ENCODE assay signal across 9 mouse cellular contexts in genomic region chr16:20476857-20477256, GRCm38 (mm10). TPM values are rescaled to one million over a fixed set of nuclear protein-coding genes. Genes with fewer than 3 reads are reported as not detected.
DNase-seq lines count a peak whose midpoint lies in the region; ATAC-seq and TF ChIP-seq lines count a peak whose summit lies in the region.
"Had no signal": no experiment of that assay in that cellular context is flagged by ENCODE, and none has a peak within 500 bp of the region (broad histone marks: within the 10 kb centered on the region; RNA-seq: fewer than 3 reads in every experiment).

No protein-coding gene starts in this region.

- intact Hi-C loops in gastrocnemius, adult 2 months (cut with DNase I), result no loop called here

- DNase-seq in 3T3-L1 (ENCODE audit: low read depth, low spot score) (peak; percentile 59), NIH3T3 (ENCODE audit: low read depth) (peak; percentile 79)
- peak; percentile 78 for DNase-seq in limb, embryonic 14.5 days (ENCODE audit: low spot score)
- DNase-seq in hindbrain, postnatal 0 days (ENCODE audit: low spot score), result no peak
- DNase-seq in gastrocnemius, adult 2 months, result no peak
- DNase-seq in cerebellum, adult 18-20 months, result no peak
- DNase-seq: thymus, postnatal 14 days had no signal

- no peak for TF ChIP-seq CTCF in hindbrain, postnatal 0 days (IDR thresholded peaks at IDR 0.05; ENCODE audit: low read depth)
- TF ChIP-seq CTCF in gastrocnemius, adult 2 months (IDR thresholded peaks at IDR 0.05), result no peak

- H3K4me2 ChIP-seq in heart, embryonic 13.5 days, result peak overlapping the region; percentile 41
- H3K4me2 ChIP-seq in limb, embryonic 14.5 days (replicated peaks; ENCODE audit: low read depth, low read length, severe bottlenecking), result no peak overlapping the region
- H3K4me2 ChIP-seq in hindbrain, postnatal 0 days (ENCODE audit: low read depth, low read length), result no peak overlapping the region

- H3K4me3 ChIP-seq in heart, embryonic 13.5 days, result no peak overlapping the region
- H3K4me3 ChIP-seq in limb, embryonic 14.5 days (replicated peaks; ENCODE audit: low read length), result no peak overlapping the region
- no peak overlapping the region for H3K4me3 ChIP-seq in hindbrain, postnatal 0 days (ENCODE audit: low read length)
- H3K4me3 ChIP-seq in gastrocnemius, adult 2 months, result no peak overlapping the region

- 13% methylated on average over 1 of the region's 1 CpGs for WGBS in heart, embryonic 13.5 days
- 23% methylated on average over 1 of the region's 1 CpGs for WGBS in limb, embryonic 14.5 days
- 41% methylated on average over 1 of the region's 1 CpGs for WGBS in hindbrain, postnatal 0 days

- peak overlapping the region; percentile 96 for H3K27ac ChIP-seq in heart, embryonic 13.5 days (replicated peaks)
- H3K27ac ChIP-seq in limb, embryonic 14.5 days (replicated peaks; ENCODE audit: low read depth, low read length), result peak overlapping the region; percentile 62
- no peak overlapping the region for H3K27ac ChIP-seq in hindbrain, postnatal 0 days
- H3K27ac ChIP-seq in gastrocnemius, adult 2 months, result no peak overlapping the region

- H3K9ac ChIP-seq in heart, embryonic 13.5 days, result peak overlapping the region; percentile 19
- no peak overlapping the region for H3K9ac ChIP-seq in limb, embryonic 14.5 days (ENCODE audit: low read depth, low read length, severe bottlenecking)
- no peak overlapping the region for H3K9ac ChIP-seq in hindbrain, postnatal 0 days (replicated peaks; ENCODE audit: low read length)

- ATAC-seq in heart, embryonic 13.5 days (ENCODE audit: extremely low read depth, insufficient number of reproducible peaks, low FRiP score, low TSS enrichment), result peak; percentile 81
- peak; percentile 66 for ATAC-seq in limb, embryonic 14.5 days (ENCODE audit: low FRiP score, low read depth)
- ATAC-seq in hindbrain, postnatal 0 days, result no peak
- no peak for ATAC-seq in activated CD4-positive, CD25-positive, alpha-beta regulatory T cell, adult 4 months

- no peaks in the 10 kb centered on the region; the same call in 1 of the 2 replicates for H3K9me3 ChIP-seq in heart, embryonic 13.5 days
- H3K9me3 ChIP-seq in limb, embryonic 14.5 days (ENCODE audit: control insufficient read depth, low read length), result no peaks in the 10 kb centered on the region
- H3K9me3 ChIP-seq in hindbrain, postnatal 0 days (ENCODE audit: low read length), result no peaks in the 10 kb centered on the region

- peaks cover 29% of the 10 kb centered on the region for H3K4me1 ChIP-seq in heart, embryonic 13.5 days
- peaks cover 3% of the 10 kb centered on the region; the same call in 1 of the 2 replicates for H3K4me1 ChIP-seq in limb, embryonic 14.5 days (ENCODE audit: control insufficient read depth, insufficient read depth, low read length)
- H3K4me1 ChIP-seq in hindbrain, postnatal 0 days (ENCODE audit: insufficient read depth, low read length), result no peaks in the 10 kb centered on the region

- no peaks in the 10 kb centered on the region for H3K27me3 ChIP-seq in heart, embryonic 13.5 days (replicated peaks)
- no peaks in the 10 kb centered on the region for H3K27me3 ChIP-seq in limb, embryonic 14.5 days (ENCODE audit: control insufficient read depth, insufficient read depth, low read length)
- no peaks in the 10 kb centered on the region for H3K27me3 ChIP-seq in hindbrain, postnatal 0 days (ENCODE audit: insufficient read depth, low read length)

- H3K36me3 ChIP-seq in heart, embryonic 13.5 days, result no peaks in the 10 kb centered on the region
- no peaks in the 10 kb centered on the region for H3K36me3 ChIP-seq in limb, embryonic 14.5 days (ENCODE audit: control insufficient read depth, insufficient read depth, low read length)
- H3K36me3 ChIP-seq in hindbrain, postnatal 0 days (ENCODE audit: insufficient read depth, low read length), result no peaks in the 10 kb centered on the region

- TF ChIP-seq POLR2A in limb, embryonic 14.5 days (IDR thresholded peaks at IDR 0.05; ENCODE audit: borderline replicate concordance, extremely low read depth, insufficient read depth, insufficient read length), result no peak

RNA-seq across cellular contexts. Expression of gene Eif2b5, which starts 21.8 kb away (rescaled TPM):
- polyA plus RNA-seq in heart, embryonic 13.5 days (2015; fragmentation: Nextera tagmentation; extraction: Ambion mirVana), result 78.8 and 81.5 TPM in 2 replicates
- polyA plus RNA-seq in limb, embryonic 14.5 days (2012; rRNA removed), result 44.8 and 45.1 TPM in 2 replicates
- 90.6 and 95.2 TPM in 2 replicates for polyA plus RNA-seq in limb, embryonic 14.5 days (2014; fragmentation: Nextera tagmentation; extraction: Ambion mirVana)
- 102 and 109 TPM in 2 replicates for total RNA-seq in hindbrain, postnatal 0 days (2014; rRNA removed)
- 80.9 and 81.4 TPM in 2 replicates for polyA plus RNA-seq in hindbrain, postnatal 0 days (2015; fragmentation: Nextera tagmentation; extraction: Ambion mirVana)
- 10 to 100 TPM; 55.7 to 62.8 TPM for total RNA-seq in gastrocnemius, adult 2 months (2021)
- polyA plus RNA-seq in activated CD4-positive, CD25-positive, alpha-beta regulatory T cell, adult 4 months (2017; shearing (Covaris generic)), result 10 to 100 TPM; 13.7 to 14.5 TPM

RNA-seq across cellular contexts. Expression of gene Dvl3, which starts 39.9 kb away (rescaled TPM):
- polyA plus RNA-seq in heart, embryonic 13.5 days (2015; fragmentation: Nextera tagmentation; extraction: Ambion mirVana), result 19.7 and 20.5 TPM in 2 replicates
- polyA plus RNA-seq in limb, embryonic 14.5 days (2012; rRNA removed), result 74.8 and 99.8 TPM in 2 replicates
- polyA plus RNA-seq in limb, embryonic 14.5 days (2014; fragmentation: Nextera tagmentation; extraction: Ambion mirVana), result 26.5 and 28.0 TPM in 2 replicates
- 44.3 and 48.6 TPM in 2 replicates for total RNA-seq in hindbrain, postnatal 0 days (2014; rRNA removed)
- polyA plus RNA-seq in hindbrain, postnatal 0 days (2015; fragmentation: Nextera tagmentation; extraction: Ambion mirVana), result 22.3 and 25.7 TPM in 2 replicates
- 10 to 100 TPM; 30.7 to 31.3 TPM for total RNA-seq in gastrocnemius, adult 2 months (2021)
- polyA plus RNA-seq in activated CD4-positive, CD25-positive, alpha-beta regulatory T cell, adult 4 months (2017; shearing (Covaris generic)), result 10 to 100 TPM; 13.2 to 13.7 TPM

RNA-seq across cellular contexts. Expression of gene Abcc5, which starts 50.7 kb away (rescaled TPM):
- polyA plus RNA-seq in heart, embryonic 13.5 days (2015; fragmentation: Nextera tagmentation; extraction: Ambion mirVana), result 54.9 and 57.0 TPM in 2 replicates
- polyA plus RNA-seq in limb, embryonic 14.5 days (2012; rRNA removed), result 223 and 274 TPM in 2 replicates
- 73.1 and 91.5 TPM in 2 replicates for polyA plus RNA-seq in limb, embryonic 14.5 days (2014; fragmentation: Nextera tagmentation; extraction: Ambion mirVana)
- total RNA-seq in hindbrain, postnatal 0 days (2014; rRNA removed), result 72.7 and 80.1 TPM in 2 replicates
- 80.4 and 81.0 TPM in 2 replicates for polyA plus RNA-seq in hindbrain, postnatal 0 days (2015; fragmentation: Nextera tagmentation; extraction: Ambion mirVana)
- 10 to 100 TPM; 54.4 to 66.0 TPM for total RNA-seq in gastrocnemius, adult 2 months (2021)
- 10 to 100 TPM; 25.1 to 25.4 TPM for polyA plus RNA-seq in activated CD4-positive, CD25-positive, alpha-beta regulatory T cell, adult 4 months (2017; shearing (Covaris generic))

RNA-seq across cellular contexts. Expression of gene Ap2m1, which starts 58.4 kb away (rescaled TPM):
- polyA plus RNA-seq in heart, embryonic 13.5 days (2015; fragmentation: Nextera tagmentation; extraction: Ambion mirVana), result 434 and 465 TPM in 2 replicates
- polyA plus RNA-seq in limb, embryonic 14.5 days (2012; rRNA removed), result 633 and 687 TPM in 2 replicates
- 573 and 622 TPM in 2 replicates for polyA plus RNA-seq in limb, embryonic 14.5 days (2014; fragmentation: Nextera tagmentation; extraction: Ambion mirVana)
- 966 and 1,021 TPM in 2 replicates for total RNA-seq in hindbrain, postnatal 0 days (2014; rRNA removed)
- 1,289 and 1,346 TPM in 2 replicates for polyA plus RNA-seq in hindbrain, postnatal 0 days (2015; fragmentation: Nextera tagmentation; extraction: Ambion mirVana)
- 100 to 1,000 TPM; 137 to 157 TPM for total RNA-seq in gastrocnemius, adult 2 months (2021)
- polyA plus RNA-seq in activated CD4-positive, CD25-positive, alpha-beta regulatory T cell, adult 4 months (2017; shearing (Covaris generic)), result 100 to 1,000 TPM; 467 to 550 TPM

Comparison
In these comparisons a context has a peak if more than half of its experiments do, and no peak if none do; other contexts are left out.
1. DNase-seq: peak in 3T3-L1 (single experiment), NIH3T3 (single experiment) and limb, embryonic 14.5 days (single experiment); none in hindbrain, postnatal 0 days (single experiment), gastrocnemius, adult 2 months (single experiment) and cerebellum, adult 18-20 months (0 of 2).
2. ATAC-seq: peak in heart, embryonic 13.5 days (single experiment) and limb, embryonic 14.5 days (single experiment); none in hindbrain, postnatal 0 days (single experiment) and activated CD4-positive, CD25-positive, alpha-beta regulatory T cell, adult 4 months (single experiment).
3. H3K27ac ChIP-seq: peak in heart, embryonic 13.5 days (single experiment) and limb, embryonic 14.5 days (single experiment); none in hindbrain, postnatal 0 days (single experiment) and gastrocnemius, adult 2 months (single experiment).